Mouse (Mus musculus): ENCODE measurements around the gene Inpp5a.

DNA sequence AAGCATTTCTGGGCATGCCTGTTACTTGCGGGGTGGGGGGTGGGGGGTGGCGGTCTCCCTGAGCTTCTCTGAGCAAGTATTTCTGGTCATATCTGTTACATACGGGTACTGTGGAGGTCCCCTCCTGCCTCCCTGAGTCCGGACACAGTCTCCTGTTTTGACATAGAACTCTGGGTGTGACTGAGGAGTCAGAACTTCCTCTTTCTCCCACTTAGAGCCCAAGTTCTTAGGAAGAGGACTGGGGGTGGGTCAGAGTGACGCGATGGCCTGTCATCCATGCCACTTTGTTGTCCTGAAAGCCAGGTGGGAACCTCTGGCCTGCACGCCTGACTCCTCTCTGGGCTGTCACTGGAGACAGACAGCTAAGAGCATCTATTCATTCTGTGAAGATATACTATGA lies 11.5 kb upstream of the Inpp5a start:
- TF ChIP-seq CTCF (IDR thresholded peaks at IDR 0.05; ENCODE audit: control insufficient read depth, insufficient read depth, insufficient replicate concordance, low read depth, low read length): no peak
- TF ChIP-seq POLR2A (IDR thresholded peaks at IDR 0.05; ENCODE audit: control insufficient read depth, low read depth, low read length): no peak
